Mouse (Mus musculus): ENCODE measurements around the gene Hspa1b. TPM values are rescaled to one million over a fixed set of nuclear protein-coding genes. Genes with fewer than 3 reads are reported as not detected.
A peak's percentile ranks its signal among the peaks of the same experiment; 100 is the strongest.

Hspa1b gene
- total and polyA plus RNA-seq, 3 experiments: 0.08 to 0.15 TPM; not detected in 1

DNA sequence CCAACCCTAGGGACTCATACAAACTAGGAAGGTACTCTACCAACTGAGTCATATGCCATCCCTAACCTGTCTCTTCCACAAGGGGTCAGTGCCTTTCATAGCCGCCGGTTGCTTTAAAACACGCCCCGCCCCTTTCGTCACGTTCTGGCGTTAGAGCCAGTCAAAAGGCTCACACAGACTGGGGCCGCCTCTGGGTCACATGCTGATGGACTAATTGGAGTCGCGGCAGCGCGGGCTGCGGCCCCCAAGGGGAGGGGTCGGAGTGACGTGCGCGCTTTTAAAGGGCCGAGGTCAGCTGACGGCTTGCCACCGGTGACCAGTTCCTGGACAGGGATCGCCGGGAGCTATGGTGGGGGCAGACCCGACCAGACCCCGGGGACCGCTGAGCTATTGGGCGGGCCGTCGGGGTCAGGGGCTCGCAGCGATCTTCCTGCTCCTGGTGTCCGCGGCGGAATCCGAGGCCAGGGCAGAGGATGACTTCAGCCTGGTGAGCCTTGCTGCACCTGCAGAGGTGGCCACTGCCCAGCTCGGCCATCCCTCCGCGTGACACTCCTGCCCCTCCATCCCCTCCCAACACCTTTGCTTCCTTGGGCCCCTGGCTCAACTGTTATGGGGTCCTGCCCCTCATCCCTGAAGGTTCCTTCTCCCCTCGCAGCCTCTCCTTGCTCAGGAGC is 27.8 kb downstream of the Hspa1b start, which contains the start of gene Neu1:
Gene Neu1 (plus strand): TSS at position 193 of the 674 bp plus-strand sequence.
- Histone ChIP-seq H3K4me3 (replicated peaks in 1 of 3; ENCODE audit: low read depth in 2 of 3, low read length in 2 of 3, poor library complexity in 1 of 3) (peak within 1 kb of the TSS; percentile 77 to 82 (median 79)), H3K9ac (ENCODE audit: insufficient read depth, low read depth) (peak within 1 kb of the TSS; percentile 28), H3K4me1 (ENCODE audit: control insufficient read depth in 1 of 2, insufficient read depth in 2 of 2) (peaks cover 11 to 39% of the 10 kb centered on the region in 2 experiments), H3K79me2 (replicated peaks; ENCODE audit: control insufficient read depth, extremely low read depth, insufficient read depth, poor library complexity, severe bottlenecking) (no peaks in the 10 kb centered on the region), H3K9me3 (replicated peaks; ENCODE audit: low read length) (no peaks in the 10 kb centered on the region), H3K27ac (ENCODE audit: insufficient read depth, low read depth) (peak within 1 kb of the TSS; percentile 6; the same call in 1 of the 2 replicates), H3K4me2 (ENCODE audit: insufficient read depth, low read depth, poor library complexity, severe bottlenecking) (peak within 1 kb of the TSS; percentile 87), H3K27me3 (replicated peaks) (no peaks in the 10 kb centered on the region), H3K36me3 (replicated peaks in 1 of 2; ENCODE audit: control insufficient read depth in 1 of 2, insufficient read depth in 1 of 2, low read length in 1 of 2) (peaks cover 16 to 40% of the 10 kb centered on the region in 2 experiments)
- dilution Hi-C loops (cut with MboI; ENCODE audit: extremely low pct_ligation_motif_present, extremely low pct_unique_long_range_greater_than_20kb, low sequenced_read_pairs): no loop called here
- TF ChIP-seq MAZ (IDR thresholded peaks at IDR 0.05; ENCODE audit: low read depth, low read length): peak; percentile 86
- TF ChIP-seq MAFK (IDR thresholded peaks at IDR 0.05; ENCODE audit: insufficient replicate concordance, low read length): no peak
- peak; percentile 60; the same call in 1 of the 2 replicates for TF ChIP-seq TCF12 (IDR thresholded peaks at IDR 0.05; ENCODE audit: low read depth, low read length)
- peak; percentile 33; the same call in 1 of the 2 replicates for TF ChIP-seq E2F4 (IDR thresholded peaks at IDR 0.05; ENCODE audit: insufficient replicate concordance, low read depth, low read length)
- TF ChIP-seq ELF1 (IDR thresholded peaks at IDR 0.05; ENCODE audit: low read depth, low read length): peak; percentile 63
- no peak for TF ChIP-seq ZNF384 (IDR thresholded peaks at IDR 0.05; ENCODE audit: low read depth, low read length)
- TF ChIP-seq NELFE (IDR thresholded peaks at IDR 0.05; ENCODE audit: low read depth, low read length): peak; percentile 70; the same call in 1 of the 2 replicates
- peak; percentile 92 for TF ChIP-seq SIN3A (IDR thresholded peaks at IDR 0.05; ENCODE audit: low read length)
- TF ChIP-seq RCOR1 (conservative IDR thresholded peaks at IDR 0.05; ENCODE audit: low read depth, low read length): no peak
- TF ChIP-seq TBP (conservative IDR thresholded peaks at IDR 0.05; ENCODE audit: low read depth, low read length): peak; percentile 85
- TF ChIP-seq BHLHE40 (IDR thresholded peaks at IDR 0.05; ENCODE audit: low read depth, low read length): peak; percentile 94
- peak; percentile 70 for TF ChIP-seq USF2 (conservative IDR thresholded peaks at IDR 0.05; ENCODE audit: low read depth, low read length)
- peak; percentile 59 for TF ChIP-seq SMC3 (IDR thresholded peaks at IDR 0.05; ENCODE audit: low read depth, low read length)
- 0 out of 2 replicates have a peak, but pooled peaks have one; percentile 14 for TF ChIP-seq MYC (IDR thresholded peaks at IDR 0.05; ENCODE audit: low read depth, low read length)
- TF ChIP-seq POLR2A (IDR thresholded peaks at IDR 0.05; ENCODE audit: low read depth, low read length): peak; percentile 78
- TF ChIP-seq UBTF (IDR thresholded peaks at IDR 0.05; ENCODE audit: low read depth, low read length): no peak
- TF ChIP-seq PAX5 (IDR thresholded peaks at IDR 0.05; ENCODE audit: low read length): no peak
- TF ChIP-seq HCFC1 (IDR thresholded peaks at IDR 0.05; ENCODE audit: low read depth, low read length): peak; percentile 52
- TF ChIP-seq MXI1 (IDR thresholded peaks at IDR 0.05; ENCODE audit: low read depth, low read length): peak; percentile 29
- peak; percentile 61 for TF ChIP-seq MAX (IDR thresholded peaks at IDR 0.05; ENCODE audit: low read length)
- TF ChIP-seq USF1 (IDR thresholded peaks at IDR 0.05; ENCODE audit: low read depth, low read length): peak; percentile 89
- TF ChIP-seq JUND (conservative IDR thresholded peaks at IDR 0.05; ENCODE audit: low read depth, low read length): no peak
- TF ChIP-seq RAD21 (IDR thresholded peaks at IDR 0.05; ENCODE audit: low read depth, low read length): peak; percentile 36
- TF ChIP-seq IRF4 (IDR thresholded peaks at IDR 0.05; ENCODE audit: low read depth, low read length): no peak; the same call in 1 of the 2 replicates
- TF ChIP-seq CTCF (conservative IDR thresholded peaks at IDR 0.05 in 1 of 2, IDR thresholded peaks at IDR 0.05 in 1 of 2; ENCODE audit: low read depth in 2 of 2, low read length in 2 of 2): peak in 1 of 2 experiments; percentile 77; a peak in 3 of 4 replicates
- TF ChIP-seq ZMIZ1 (IDR thresholded peaks at IDR 0.05; ENCODE audit: low read depth, low read length): peak; percentile 58
- no peak for TF ChIP-seq CHD1 (IDR thresholded peaks at IDR 0.05; ENCODE audit: low read depth, low read length)
- TF ChIP-seq ETS1 (conservative IDR thresholded peaks at IDR 0.05; ENCODE audit: low read depth, low read length): 0 out of 2 replicates have a peak, but pooled peaks have one; percentile 40
- peak; percentile 40; the same call in 1 of the 2 replicates for TF ChIP-seq NRF1 (IDR thresholded peaks at IDR 0.05; ENCODE audit: low read depth, low read length)
- in situ Hi-C loops (cut with MboI; ENCODE audit: low pct_ligation_motif_present, low pct_unique_long_range_greater_than_20kb, low sequenced_read_pairs): no loop called here
- peak; percentile 100 for DNase-seq (ENCODE audit: extremely low read depth)
